In genomic region chr6:115969103-115969502, GRCm38 (mm10) we compare ENCODE assay signal across 27 mouse cellular contexts. TPM values are rescaled to one million over a fixed set of nuclear protein-coding genes. Genes with fewer than 3 reads are reported as not detected.
A peak's percentile ranks its signal among the peaks of the same experiment; 100 is the strongest.
DNase-seq lines count a peak whose midpoint lies in the region; ATAC-seq and TF ChIP-seq lines count a peak whose summit lies in the region.
"Had no signal": no experiment of that assay in that cellular context is flagged by ENCODE, and none has a peak within 500 bp of the region (broad histone marks: within the 10 kb centered on the region; RNA-seq: fewer than 3 reads in every experiment).

No protein-coding gene starts in this region.

- H3K27ac ChIP-seq in gastrocnemius, adult 2 months, result peak overlapping the region; percentile 69
- peak overlapping the region; percentile 5; the same call in 1 of the 2 replicates for H3K27ac ChIP-seq in spleen, adult 2 months (ENCODE audit: insufficient read depth, low read length)
- H3K27ac ChIP-seq: forebrain, embryonic 15.5 days; kidney, embryonic 15.5 days; limb, embryonic 13.5 days; liver, embryonic 12.5 days had no signal

- H3K4me3 ChIP-seq in gastrocnemius, adult 2 months, result no peak overlapping the region
- no peak overlapping the region for H3K4me3 ChIP-seq in spleen, adult 2 months (ENCODE audit: extremely low read depth, insufficient read depth, insufficient read length)
- H3K4me3 ChIP-seq: forebrain, embryonic 15.5 days; heart, embryonic 10.5 days; kidney, embryonic 15.5 days; limb, embryonic 13.5 days; liver, embryonic 12.5 days had no signal

- TF ChIP-seq CTCF in gastrocnemius, adult 2 months (IDR thresholded peaks at IDR 0.05), result no peak
- TF ChIP-seq CTCF in spleen, adult 2 months (IDR thresholded peaks at IDR 0.05; ENCODE audit: extremely low read depth, insufficient read depth, insufficient read length, insufficient replicate concordance), result no peak

- H3K27me3 ChIP-seq in spleen, adult 2 months (ENCODE audit: control insufficient read depth, insufficient read depth, low read length), result no peaks in the 10 kb centered on the region
- H3K27me3 ChIP-seq: forebrain, embryonic 15.5 days; kidney, embryonic 15.5 days; liver, embryonic 12.5 days had no signal

- TF ChIP-seq POLR2A in spleen, adult 2 months (IDR thresholded peaks at IDR 0.05; ENCODE audit: low read depth, low read length), result no peak

- H3K4me1 ChIP-seq in spleen, adult 2 months (ENCODE audit: control insufficient read depth, insufficient read depth, insufficient read length), result peaks cover 21% of the 10 kb centered on the region; the same call in 1 of the 2 replicates

- intact Hi-C loops in gastrocnemius, adult 2 months (cut with DNase I), result no loop called here

- peak; percentile 49 for DNase-seq in cerebellum, adult 11 months
- DNase-seq in cerebellum, adult 18-20 months, result no peak
- peak; percentile 71 for DNase-seq in gastrocnemius, adult 2 months
- no peak for DNase-seq in gastrocnemius, adult 18-20 months (ENCODE audit: low spot score)
- no peak for DNase-seq in spleen, adult 2 months (ENCODE audit: low read depth in 1 of 2, low spot score in 2 of 2)
- no peak for DNase-seq in spleen, postnatal 10 days (ENCODE audit: low spot score in 2 of 2)
- DNase-seq in adrenal gland, postnatal 4 days (ENCODE audit: low spot score in 2 of 2), result no peak
- DNase-seq: adrenal gland, postnatal 14 days; heart, postnatal 4 days; kidney, postnatal 36 days; lung, postnatal 10 days had no signal

- no peak for ATAC-seq in erythroid progenitor cell, adult 5-6 weeks (replicated peaks; ENCODE audit: low FRiP score, poor library complexity, severe bottlenecking)
- ATAC-seq: forebrain, embryonic 15.5 days; liver, embryonic 12.5 days had no signal

- WGBS in spleen, adult 2 months, result 80% methylated on average over 9 of the region's 9 CpGs

- H3K36me3 ChIP-seq in spleen, adult 2 months (ENCODE audit: control insufficient read depth, insufficient read depth, low read length), result peaks cover 8% of the 10 kb centered on the region
- H3K36me3 ChIP-seq: forebrain, embryonic 15.5 days had no signal

RNA-seq across cellular contexts. Expression of gene H1foo, which starts 24.4 kb away (rescaled TPM):
- not detected for total RNA-seq in gastrocnemius, adult 2 months (2021)
- not detected for total RNA-seq in gastrocnemius, adult 18-20 months (2021)
- not detected in 2 replicates for polyA plus RNA-seq in spleen, adult 2 months (2012; rRNA removed)
- not detected in 2 replicates for total RNA-seq in erythroid progenitor cell, adult 5-6 weeks (2015; ENCODE audit: low replicate concordance)
- total RNA-seq in erythroid progenitor cell, adult 5-6 weeks (2017; ENCODE audit: low replicate concordance), result not detected in 2 replicates
- not detected for total RNA-seq in adrenal gland, postnatal 4 days (2021)
- total RNA-seq: adrenal gland, postnatal 14 days; gastrocnemius, postnatal 4 days; heart, postnatal 4 days; layer of hippocampus, adult 8-10 months; left cerebral cortex, postnatal 14 days; megakaryocyte progenitor cell, adult 5-6 weeks; monocyte, adult 5-6 weeks; neutrophil, adult 5-6 weeks had no signal
- polyA plus RNA-seq: forebrain, embryonic 15.5 days; heart, embryonic 10.5 days; heart, embryonic 16.5 days; intestine, postnatal 0 days; kidney, embryonic 15.5 days; limb, embryonic 13.5 days; liver, embryonic 12.5 days; midbrain, embryonic 11.5 days; small intestine, adult 2 months had no signal

RNA-seq across cellular contexts. Expression of gene Plxnd1, which starts 25.7 kb away (rescaled TPM):
- 10 to 100 TPM; 14.7 to 26.7 TPM for total RNA-seq in gastrocnemius, adult 2 months (2021)
- total RNA-seq in gastrocnemius, adult 18-20 months (2021), result 10 to 100 TPM; 20.0 to 23.7 TPM
- 66.1 and 87.2 TPM in 2 replicates for polyA plus RNA-seq in spleen, adult 2 months (2012; rRNA removed)
- 9.6 and 22.3 TPM in 2 replicates for total RNA-seq in erythroid progenitor cell, adult 5-6 weeks (2015; ENCODE audit: low replicate concordance)
- 2.0 and 2.3 TPM in 2 replicates for total RNA-seq in erythroid progenitor cell, adult 5-6 weeks (2017; ENCODE audit: low replicate concordance)
- 100 to 1,000 TPM; 237 to 271 TPM for total RNA-seq in adrenal gland, postnatal 4 days (2021)

RNA-seq across cellular contexts. Expression of gene Rho, which starts 37.6 kb away (rescaled TPM):
- total RNA-seq in gastrocnemius, adult 2 months (2021), result under 1 TPM in 1 of 2 experiments, not detected in 1; 0.06 TPM
- total RNA-seq in gastrocnemius, adult 18-20 months (2021), result under 1 TPM in 1 of 2 experiments, not detected in 1; 0.05 TPM
- polyA plus RNA-seq in spleen, adult 2 months (2012; rRNA removed), result 0.16 and 0.37 TPM in 2 replicates
- not detected in 2 replicates for total RNA-seq in erythroid progenitor cell, adult 5-6 weeks (2015; ENCODE audit: low replicate concordance)
- total RNA-seq in erythroid progenitor cell, adult 5-6 weeks (2017; ENCODE audit: low replicate concordance), result not detected in 2 replicates
- total RNA-seq in adrenal gland, postnatal 4 days (2021), result 1 to 10 TPM in 1 of 2 experiments, under 1 TPM in 1; 0.70 to 1.1 TPM
- total RNA-seq: monocyte, adult 5-6 weeks had no signal
- polyA plus RNA-seq: heart, embryonic 10.5 days; heart, embryonic 16.5 days; liver, embryonic 12.5 days; midbrain, embryonic 11.5 days had no signal

Comparison
In these comparisons a context has a peak if more than half of its experiments do, and no peak if none do; other contexts are left out.
1. DNase-seq: peak in cerebellum, adult 11 months (single experiment) and gastrocnemius, adult 2 months (single experiment); none in cerebellum, adult 18-20 months (0 of 2), gastrocnemius, adult 18-20 months (single experiment), spleen, adult 2 months (0 of 2), spleen, postnatal 10 days (0 of 2) and adrenal gland, postnatal 4 days (0 of 2).
2. RNA of gene Plxnd1, which starts 25.7 kb away (total RNA-seq): 237 to 271 TPM in adrenal gland, postnatal 4 days; 14.7 to 26.7 TPM in gastrocnemius, adult 2 months, 20.0 to 23.7 TPM in gastrocnemius, adult 18-20 months and 2.0 to 22.3 TPM in erythroid progenitor cell, adult 5-6 weeks; every median in the first group is over 4 times any median in the second.